Mouse (Mus musculus): ENCODE measurements around the gene Oscp1. TPM values are rescaled to one million over a fixed set of nuclear protein-coding genes. Genes with fewer than 3 reads are reported as not detected.

The Oscp1 gene
- polyA plus RNA-seq, 1 experiment, result 0.46 TPM

DNA sequence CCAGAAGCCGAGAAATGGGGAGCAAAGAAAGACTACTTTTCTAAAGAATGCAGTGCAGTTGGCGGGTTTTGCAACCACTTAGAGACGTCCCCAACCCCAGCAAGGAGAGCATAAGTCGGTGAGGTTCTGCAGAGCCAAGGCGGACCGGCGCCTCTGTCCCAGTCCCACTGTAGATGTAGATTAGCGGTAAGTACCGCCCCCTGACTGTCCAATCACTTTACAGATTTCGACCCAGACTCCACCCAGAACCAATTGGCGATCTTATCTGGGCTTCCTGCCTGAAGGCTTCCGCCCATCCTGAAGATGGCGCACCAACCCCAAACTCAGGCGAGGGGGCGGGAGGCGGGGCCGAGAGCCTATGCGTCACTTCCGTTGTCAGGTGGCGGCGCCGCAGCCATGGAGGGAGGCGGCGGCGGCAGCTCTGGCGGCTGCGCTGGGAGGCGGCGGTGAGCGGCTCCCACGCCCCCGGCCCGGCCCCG lies 45.3 kb downstream of the Oscp1 start, which contains the start of gene Stk40:
Gene Stk40 (plus strand): TSS at position 368 of the 479 bp plus-strand sequence.
- Histone ChIP-seq H3K36me3 (ENCODE audit: control insufficient read depth, insufficient read depth, low read length) (no peaks in the 10 kb centered on the region), H3K4me3 (ENCODE audit: extremely low read depth, insufficient read depth, insufficient read length) (peak within 1 kb of the TSS; percentile 71), H3K27ac (ENCODE audit: insufficient read depth, low read length) (peak within 1 kb of the TSS; percentile 69), H3K4me1 (ENCODE audit: control insufficient read depth, insufficient read depth, insufficient read length) (peaks cover 3% of the 10 kb centered on the region; the same call in 1 of the 2 replicates), H3K27me3 (ENCODE audit: control insufficient read depth, insufficient read depth, low read length) (no peaks in the 10 kb centered on the region)
- under 1% methylated on average over 32 of the region's 34 CpGs for WGBS
- peak; percentile 26; the same call in 1 of the 2 replicates for TF ChIP-seq CTCF (IDR thresholded peaks at IDR 0.05; ENCODE audit: extremely low read depth, insufficient read depth, insufficient read length, insufficient replicate concordance)
- TF ChIP-seq POLR2A (IDR thresholded peaks at IDR 0.05; ENCODE audit: low read depth, low read length), result peak; percentile 36; the same call in 1 of the 2 replicates
- peak; percentile 93 to 96 for DNase-seq (ENCODE audit: low read depth in 1 of 2, low spot score in 2 of 2)

DNA sequence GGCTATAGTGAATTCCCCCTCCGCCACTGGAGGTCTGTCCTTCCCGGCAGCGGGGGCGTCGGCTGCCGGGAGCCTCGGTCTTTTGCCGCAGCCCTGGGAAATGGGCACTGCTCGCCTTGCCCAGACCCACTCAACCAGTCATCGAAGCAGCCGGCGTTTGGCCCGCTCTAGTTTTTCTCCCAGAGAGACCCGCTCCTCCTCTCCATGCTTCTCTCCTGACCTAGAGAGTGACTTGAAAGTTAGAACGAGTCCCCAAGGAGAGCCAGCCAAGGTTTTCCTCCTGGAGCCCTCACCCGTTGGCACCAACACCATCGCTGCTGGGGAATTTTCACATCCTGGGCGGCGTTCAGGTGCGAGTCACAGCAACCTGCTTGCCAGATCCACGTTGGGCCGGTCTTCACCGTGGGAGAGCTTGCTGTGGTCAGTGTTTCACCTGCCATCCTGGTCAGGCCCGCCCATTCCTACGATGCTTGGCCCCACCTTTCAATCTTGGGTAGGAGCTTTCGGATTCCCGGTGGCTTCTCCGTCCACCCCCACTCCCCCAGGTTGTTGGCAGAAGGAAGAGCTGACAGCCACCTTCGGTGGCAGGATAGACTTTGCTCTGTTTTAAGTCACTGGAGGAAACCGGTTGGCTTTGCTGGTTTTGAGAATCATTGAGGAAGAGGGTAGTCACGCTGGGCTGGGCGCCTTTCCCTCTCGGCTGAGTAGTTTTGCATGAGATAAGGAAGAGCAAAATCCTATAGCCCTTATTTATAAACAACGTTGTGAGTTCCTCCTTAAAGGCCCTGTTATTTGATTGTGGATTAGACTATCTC lies 46.1 kb downstream of the Oscp1 start:
- H3K36me3 ChIP-seq (ENCODE audit: control insufficient read depth, insufficient read depth, low read length), result no peaks in the 10 kb centered on the region
- H3K4me3 ChIP-seq (ENCODE audit: extremely low read depth, insufficient read depth, insufficient read length), result peak overlapping the region; percentile 71
- peaks cover 4% of the 10 kb centered on the region; the same call in 1 of the 2 replicates for H3K4me1 ChIP-seq (ENCODE audit: control insufficient read depth, insufficient read depth, insufficient read length)
- WGBS, result under 1% methylated on average over 34 of the region's 34 CpGs
- TF ChIP-seq CTCF (IDR thresholded peaks at IDR 0.05; ENCODE audit: extremely low read depth, insufficient read depth, insufficient read length, insufficient replicate concordance), result no peak
- TF ChIP-seq POLR2A (IDR thresholded peaks at IDR 0.05; ENCODE audit: low read depth, low read length), result no peak
- peak overlapping the region; percentile 10 for H3K27ac ChIP-seq (ENCODE audit: insufficient read depth, low read length)
- DNase-seq (ENCODE audit: low read depth in 1 of 2, low spot score in 2 of 2), result peak in 1 of 2 experiments; percentile 35
- no peaks in the 10 kb centered on the region for H3K27me3 ChIP-seq (ENCODE audit: control insufficient read depth, insufficient read depth, low read length)

DNA sequence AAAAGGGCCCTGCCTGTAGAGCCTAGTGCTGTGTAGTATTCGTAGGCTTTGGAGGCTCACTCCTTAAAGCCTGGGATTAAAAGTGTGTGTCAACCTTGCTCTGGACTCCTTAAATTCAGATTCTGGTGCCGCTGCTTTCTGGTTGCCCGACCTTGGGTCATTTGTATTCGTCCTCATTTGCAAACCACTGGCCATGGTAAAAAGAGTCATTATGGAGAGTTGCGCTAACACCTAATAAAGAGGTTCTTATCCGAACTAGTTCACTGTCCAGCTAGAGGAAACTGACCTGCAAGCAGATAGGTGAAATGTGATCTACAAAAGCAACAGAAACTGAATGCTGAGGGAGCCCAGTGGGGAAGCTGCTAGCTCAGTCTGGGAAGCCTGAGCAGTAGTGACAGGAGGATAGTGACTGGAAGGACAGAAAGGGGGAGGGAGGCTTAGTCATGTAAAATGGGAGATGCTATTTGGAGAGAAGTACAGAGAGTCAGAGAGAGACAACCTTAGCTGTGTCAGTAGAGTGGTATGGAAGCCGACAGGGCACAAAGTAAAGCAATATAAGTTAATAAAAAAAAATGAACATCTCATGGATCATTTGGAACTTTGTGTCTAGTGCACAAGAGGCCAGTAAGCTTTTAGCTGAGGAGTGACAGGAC lies 46.9 kb downstream of the Oscp1 start:
- Histone ChIP-seq H3K27me3 (ENCODE audit: control insufficient read depth, insufficient read depth, low read length) (no peaks in the 10 kb centered on the region), H3K4me1 (ENCODE audit: control insufficient read depth, insufficient read depth, insufficient read length) (peaks cover 12% of the 10 kb centered on the region; the same call in 1 of the 2 replicates), H3K36me3 (ENCODE audit: control insufficient read depth, insufficient read depth, low read length) (no peaks in the 10 kb centered on the region), H3K4me3 (ENCODE audit: extremely low read depth, insufficient read depth, insufficient read length) (no peak overlapping the region), H3K27ac (ENCODE audit: insufficient read depth, low read length) (no peak overlapping the region)
- no peak for DNase-seq (ENCODE audit: low read depth in 1 of 2, low spot score in 2 of 2)
- TF ChIP-seq POLR2A (IDR thresholded peaks at IDR 0.05; ENCODE audit: low read depth, low read length), result no peak
- no peak for TF ChIP-seq CTCF (IDR thresholded peaks at IDR 0.05; ENCODE audit: extremely low read depth, insufficient read depth, insufficient read length, insufficient replicate concordance)
- WGBS, result 78% methylated on average over 7 of the region's 7 CpGs

DNA sequence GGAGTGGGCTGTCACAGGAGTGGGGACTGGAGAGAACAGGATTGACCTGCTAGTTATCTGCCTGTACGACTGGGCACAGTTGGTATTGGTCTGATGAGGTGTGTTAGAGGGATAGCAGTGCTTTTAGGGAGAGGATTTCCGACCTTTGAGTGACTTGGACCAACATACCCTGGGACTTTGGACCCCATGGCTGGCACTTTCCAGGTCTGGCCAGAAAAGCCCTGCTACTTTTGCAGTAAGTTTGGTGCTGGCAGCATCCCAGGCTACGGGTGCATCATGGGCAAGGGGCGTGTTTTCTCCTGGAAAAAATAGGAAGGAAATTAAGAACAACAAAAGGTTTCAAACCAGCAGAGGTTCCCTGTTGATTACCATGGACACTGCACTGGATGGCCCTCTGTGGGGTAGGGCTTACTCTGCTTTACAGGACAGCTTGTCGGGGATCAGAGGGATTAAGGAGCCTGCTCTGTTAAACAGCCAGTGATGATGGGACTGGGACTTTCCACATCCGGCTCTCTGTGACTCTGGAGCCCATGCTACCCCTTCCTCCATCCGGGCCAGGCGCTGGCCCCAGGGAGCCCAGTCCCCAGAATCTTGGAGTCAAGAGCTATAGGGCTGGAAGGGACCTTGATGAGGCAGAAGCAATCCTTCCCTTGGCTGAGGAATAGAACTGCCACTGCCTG lies 49.8 kb downstream of the Oscp1 start:
- H3K27ac ChIP-seq (ENCODE audit: insufficient read depth, low read length), result no peak overlapping the region; the same call in 1 of the 2 replicates
- 79% methylated on average over 8 of the region's 8 CpGs for WGBS

DNA sequence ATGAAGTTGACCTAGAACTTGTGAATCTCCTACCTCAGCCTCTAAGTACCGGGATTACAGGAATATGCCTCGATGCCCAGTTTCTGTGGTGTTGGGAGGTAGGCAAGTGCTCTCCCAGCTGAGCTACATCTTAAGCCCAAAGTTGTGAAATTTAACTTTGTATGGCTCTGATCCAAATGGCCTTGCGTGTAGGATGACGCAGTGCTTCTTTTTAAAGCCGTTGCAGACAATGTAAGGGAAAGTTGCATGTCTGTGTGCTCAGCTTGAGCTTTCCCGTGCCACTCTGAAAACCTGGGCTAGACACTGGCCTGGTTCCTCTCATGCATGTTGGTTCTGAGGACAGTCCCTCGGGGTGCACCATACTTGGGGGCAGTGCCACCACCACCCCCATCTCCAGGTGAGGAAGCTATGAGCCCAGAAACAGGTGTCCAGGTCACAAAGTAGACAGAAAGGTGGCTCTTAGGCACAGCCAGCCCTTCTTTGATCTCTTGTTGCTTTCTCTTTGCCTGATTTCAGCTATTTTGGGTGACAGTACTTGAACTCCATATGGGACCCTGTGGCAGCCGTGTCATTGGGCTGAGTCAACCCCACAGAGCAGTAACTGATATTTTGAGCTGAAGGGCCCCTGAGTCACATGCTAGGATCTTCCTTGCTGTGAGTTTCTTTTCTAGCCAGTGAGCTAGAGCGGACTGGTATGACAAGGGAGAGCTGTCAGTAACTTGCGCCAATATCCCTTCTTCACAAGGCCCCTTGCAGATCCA lies 51.4 kb downstream of the Oscp1 start:
- Histone ChIP-seq H3K4me3 (ENCODE audit: extremely low read depth, insufficient read depth, insufficient read length) (no peak overlapping the region), H3K27ac (ENCODE audit: insufficient read depth, low read length) (peak overlapping the region; percentile 88), H3K27me3 (ENCODE audit: control insufficient read depth, insufficient read depth, low read length) (no peaks in the 10 kb centered on the region), H3K36me3 (ENCODE audit: control insufficient read depth, insufficient read depth, low read length) (no peaks in the 10 kb centered on the region), H3K4me1 (ENCODE audit: control insufficient read depth, insufficient read depth, insufficient read length) (peaks cover 22% of the 10 kb centered on the region; the same call in 1 of the 2 replicates)
- no peak for DNase-seq (ENCODE audit: low read depth in 1 of 2, low spot score in 2 of 2)
- TF ChIP-seq CTCF (IDR thresholded peaks at IDR 0.05; ENCODE audit: extremely low read depth, insufficient read depth, insufficient read length, insufficient replicate concordance) (no peak), POLR2A (IDR thresholded peaks at IDR 0.05; ENCODE audit: low read depth, low read length) (no peak)
- WGBS, result 51% methylated on average over 10 of the region's 10 CpGs

More for the DNA sequence above, 49.8 kb downstream of the Oscp1 start:
- no peaks in the 10 kb centered on the region for H3K36me3 ChIP-seq (ENCODE audit: control insufficient read depth, insufficient read depth, low read length)
- no peak for TF ChIP-seq POLR2A (IDR thresholded peaks at IDR 0.05; ENCODE audit: low read depth, low read length)
- no peak for TF ChIP-seq CTCF (IDR thresholded peaks at IDR 0.05; ENCODE audit: extremely low read depth, insufficient read depth, insufficient read length, insufficient replicate concordance)
- no peaks in the 10 kb centered on the region for H3K27me3 ChIP-seq (ENCODE audit: control insufficient read depth, insufficient read depth, low read length)
- no peak overlapping the region for H3K4me3 ChIP-seq (ENCODE audit: extremely low read depth, insufficient read depth, insufficient read length)
- no peak for DNase-seq (ENCODE audit: low read depth in 1 of 2, low spot score in 2 of 2)
- H3K4me1 ChIP-seq (ENCODE audit: control insufficient read depth, insufficient read depth, insufficient read length), result peaks cover 22% of the 10 kb centered on the region; the same call in 1 of the 2 replicates
